Mouse (Mus musculus) brain, embryonic 14.5 days (tissue): ENCODE data around the gene Smim13.

Experiments
- CTCF ChIP-seq: fragments of 200-500 bp; IDR thresholded peaks from 2 replicates; pipeline ENCODE4 v1.5.1; 2012; ENCODE audit warnings: inconsistent platforms, mild to moderate bottlenecking, moderate library complexity, borderline replicate concordance; ENCODE audit not compliant: insufficient read depth, insufficient read length; ENCODE audit errors: extremely low read depth
- POLR2A ChIP-seq: fragments of 200-500 bp; IDR thresholded peaks from 2 replicates; pipeline ENCODE4 v1.6.1; 2012; ENCODE audit warnings: mild to moderate bottlenecking, inconsistent platforms, borderline replicate concordance; ENCODE audit not compliant: poor library complexity, insufficient read depth, insufficient read length, severe bottlenecking; ENCODE audit errors: extremely low read depth

DNA sequence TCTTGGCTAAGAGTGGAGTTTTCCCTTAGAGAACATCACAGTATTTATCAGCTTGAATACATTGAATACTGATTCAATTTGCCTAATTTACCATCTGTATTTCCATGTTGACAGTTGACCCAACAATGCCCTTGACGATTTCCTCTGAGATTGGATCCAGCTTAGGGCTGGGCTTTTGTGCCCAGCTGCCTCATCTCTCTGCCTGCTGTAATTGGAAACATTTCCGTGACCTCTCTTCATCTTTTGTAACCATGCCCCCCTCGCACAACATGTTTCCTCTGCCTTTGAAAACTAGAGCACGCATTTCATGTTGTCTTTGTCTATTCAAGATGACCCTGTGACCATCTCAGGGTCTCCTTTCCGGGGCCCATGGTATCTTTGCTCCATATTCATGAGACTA is 49.4 kb downstream of the Smim13 start:
- TF ChIP-seq CTCF (no peak), POLR2A (no peak)
